Mouse (Mus musculus) MEL-GATA-1-ER (cell line): ENCODE measurements around the gene Trip11.

ENCODE experiments used
- DNase-seq: peaks from one replicate; pipeline ENCODE4 v3.0.0-alpha.2; 2012; ENCODE audit warnings: low read depth; ENCODE audit errors: extremely low read depth

The Trip11 gene

DNA sequence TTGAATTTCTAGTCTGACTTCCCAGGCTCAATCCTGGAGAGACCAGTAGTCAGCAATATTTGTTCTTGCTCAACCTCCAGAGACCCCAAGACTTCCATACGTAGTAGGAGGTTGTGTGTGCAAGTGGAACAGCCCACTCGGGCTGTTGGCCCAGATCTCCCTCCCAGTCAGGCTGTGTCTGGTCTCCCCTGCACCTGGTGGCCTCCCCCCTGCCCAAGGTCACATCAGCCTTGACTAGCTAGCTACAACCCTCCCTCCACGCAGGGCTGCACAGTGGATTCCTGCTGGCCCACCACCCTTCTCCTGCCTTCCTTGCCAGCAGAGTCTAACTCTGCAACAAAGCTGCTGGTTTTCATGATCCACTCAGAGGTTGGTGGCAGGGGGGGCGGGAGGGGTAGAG is 81.8 kb downstream of the Trip11 start:
- DNase-seq: no peak

DNA sequence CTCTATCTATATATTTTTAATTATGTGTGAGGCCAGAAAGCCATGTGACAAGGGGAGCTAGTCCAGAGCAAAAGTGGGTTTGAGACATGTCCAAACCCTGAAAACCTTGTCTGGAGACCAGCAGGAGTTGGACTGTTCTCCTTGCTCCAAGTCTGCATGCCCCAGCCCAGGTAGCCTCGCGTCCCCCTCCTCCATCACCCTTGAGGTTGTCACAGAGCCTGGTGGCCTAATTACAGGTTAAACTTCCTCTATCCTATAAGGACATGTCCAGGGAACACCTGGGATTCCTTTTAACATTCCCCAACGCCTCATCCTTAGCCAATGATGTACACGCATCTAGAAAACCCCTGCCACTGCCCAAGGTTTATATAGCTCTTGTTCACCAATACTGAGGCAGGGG is 89.9 kb downstream of the Trip11 start:
- no peak for DNase-seq

DNA sequence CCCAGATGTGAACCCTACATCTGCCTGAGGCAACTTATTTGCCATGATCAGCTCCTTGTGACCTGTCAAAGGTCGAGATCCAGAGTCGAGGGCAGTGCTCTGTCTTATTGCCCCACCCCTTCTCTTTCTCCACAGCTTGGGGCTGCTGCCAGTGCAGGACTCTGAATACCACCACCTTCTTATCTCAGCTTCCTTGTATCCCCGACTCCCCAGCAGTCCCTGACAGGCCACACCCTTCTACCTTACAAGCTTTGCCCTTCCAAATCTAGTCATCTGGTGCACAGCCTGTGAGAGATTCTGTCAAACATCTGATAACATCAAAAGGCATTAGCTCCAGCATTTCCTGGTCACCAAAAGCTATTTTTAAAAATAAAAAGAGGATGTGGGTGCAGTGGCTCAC is 91.5 kb downstream of the Trip11 start:
- DNase-seq: no peak

DNA sequence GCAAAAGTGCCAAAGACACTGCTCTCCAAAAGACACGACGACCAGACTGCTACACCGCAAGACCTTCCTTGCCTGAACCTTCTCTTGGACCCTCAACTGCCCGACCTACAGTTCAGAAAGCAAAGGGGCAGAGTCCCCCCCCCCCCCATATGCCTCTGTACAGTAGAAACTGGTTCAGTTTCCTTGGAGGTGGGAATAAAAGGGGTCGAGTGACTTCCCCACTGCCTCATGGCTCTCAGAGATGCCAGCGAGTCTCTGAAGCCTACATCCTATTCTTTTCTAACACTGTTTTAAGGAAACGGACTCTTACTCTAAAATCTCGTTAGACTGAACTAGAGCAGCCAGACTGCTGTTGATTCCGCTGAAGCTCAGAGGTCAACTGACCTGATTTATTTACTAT is 93.5 kb downstream of the Trip11 start:
- DNase-seq: no peak

- DNase-seq: no peak
These were observed 94.3 kb downstream of the Trip11 start, which contains the start of gene Fbln5 for GRCm38 (mm10) chr12:101818608-101819370. TSS of gene Fbln5 (minus strand) at chr12:101819055.

DNA sequence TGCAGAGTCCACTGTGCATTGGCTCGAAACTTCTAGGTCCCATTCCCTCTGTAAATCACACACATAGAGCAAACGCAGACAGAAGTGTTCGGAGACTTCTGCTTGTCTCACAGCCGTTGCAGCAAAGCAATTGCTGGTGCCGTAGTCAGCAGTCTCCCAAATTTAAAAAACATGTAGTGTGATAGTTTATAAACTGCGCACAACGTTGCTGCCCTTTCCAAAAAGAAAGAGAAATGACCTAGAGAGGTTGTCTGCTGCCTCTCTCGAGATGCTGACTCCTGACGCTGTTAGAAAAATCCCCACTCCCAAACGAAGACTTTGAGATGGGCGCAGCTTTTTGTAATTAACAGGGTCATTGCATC is 94.8 kb downstream of the Trip11 start:
- no peak for DNase-seq

GRCm38 (mm10) chr12:101816810-101817209 is 96.3 kb downstream of the Trip11 start:
- no peak for DNase-seq

DNA sequence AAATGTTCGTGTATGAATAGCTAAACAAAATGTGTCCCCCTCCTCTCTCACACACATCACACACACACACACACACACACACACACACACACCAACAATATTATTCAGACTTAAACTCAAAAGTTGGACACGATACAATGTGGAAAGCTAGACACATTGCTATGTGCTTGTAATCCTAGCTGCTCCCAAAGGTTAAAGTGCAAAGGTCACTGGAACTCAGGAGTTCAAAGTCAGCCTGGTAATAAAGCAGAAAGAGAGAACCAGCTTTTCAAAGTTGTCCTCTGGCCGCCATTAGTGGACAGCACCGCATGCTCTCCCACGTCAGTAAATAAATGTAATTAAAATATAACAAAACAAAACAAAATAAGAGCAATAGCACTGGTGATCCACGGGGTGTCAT is 97.3 kb downstream of the Trip11 start:
- DNase-seq: no peak

GRCm38 (mm10) chr12:101814423-101814822 is 98.6 kb downstream of the Trip11 start:
- no peak for DNase-seq

GRCm38 (mm10) chr12:101811181-101811580 is 101.9 kb downstream of the Trip11 start:
- no peak for DNase-seq

DNA sequence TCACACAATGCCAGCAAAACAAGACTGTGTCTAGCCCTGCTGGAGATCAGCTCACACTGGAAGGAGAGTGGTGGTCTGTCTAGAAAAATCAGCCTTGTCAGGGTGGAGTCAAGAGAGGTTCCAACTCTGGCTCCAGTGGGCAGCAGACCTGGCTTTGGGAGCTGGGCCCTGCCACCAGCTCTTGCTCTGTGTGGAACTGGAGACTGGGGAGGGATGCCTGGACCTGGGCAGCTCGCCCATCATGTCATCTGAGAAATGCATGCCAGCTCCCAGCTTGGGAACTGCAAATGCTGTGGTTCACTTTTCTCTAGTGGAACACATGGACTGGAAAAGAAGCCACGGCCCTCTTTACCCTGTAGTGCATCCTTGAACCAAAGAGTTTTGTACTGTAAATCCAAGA is 102.6 kb downstream of the Trip11 start:
- no peak for DNase-seq

DNA sequence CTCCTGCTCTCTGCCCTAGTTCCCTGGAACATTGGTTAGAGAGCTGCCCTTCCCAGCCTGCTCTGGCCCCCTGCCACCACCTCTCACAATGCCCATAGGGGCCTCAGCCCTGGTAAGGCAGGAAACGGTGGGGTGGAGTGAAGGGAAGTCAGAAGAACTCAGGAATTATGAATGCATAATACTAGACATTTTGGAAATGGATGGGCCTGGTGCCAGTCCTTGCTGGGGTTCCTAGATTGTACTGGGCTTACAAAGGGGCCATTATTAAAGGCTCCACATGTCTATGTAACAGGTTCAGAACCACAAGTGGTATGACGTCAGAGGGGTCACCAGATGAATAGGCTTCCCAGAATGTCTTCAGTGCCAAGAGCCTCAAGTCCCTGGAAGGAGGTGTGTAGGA is 105.7 kb downstream of the Trip11 start:
- DNase-seq: no peak

DNA sequence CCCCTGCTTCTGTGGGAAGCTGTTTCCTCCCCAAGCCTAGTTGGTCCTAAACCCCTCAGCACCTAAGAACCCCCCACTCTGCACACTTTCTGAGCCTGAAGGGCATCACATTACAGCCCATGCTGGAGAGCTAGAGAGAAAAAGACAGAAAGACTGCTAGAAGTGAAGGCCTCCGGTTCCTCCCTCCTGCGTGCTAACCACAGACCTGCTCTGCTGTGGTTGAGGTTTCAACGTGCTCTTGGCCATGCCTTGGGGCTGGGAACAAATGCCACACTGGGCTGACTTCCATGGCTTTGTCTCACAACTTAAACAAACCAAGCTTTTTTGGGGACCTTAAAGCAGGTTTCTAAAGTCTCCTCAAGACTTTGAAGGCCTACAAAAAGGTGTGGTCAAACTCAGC is 110.6 kb downstream of the Trip11 start:
- DNase-seq: no peak

GRCm38 (mm10) chr12:101801744-101802143 is 111.3 kb downstream of the Trip11 start:
- no peak for DNase-seq

DNA sequence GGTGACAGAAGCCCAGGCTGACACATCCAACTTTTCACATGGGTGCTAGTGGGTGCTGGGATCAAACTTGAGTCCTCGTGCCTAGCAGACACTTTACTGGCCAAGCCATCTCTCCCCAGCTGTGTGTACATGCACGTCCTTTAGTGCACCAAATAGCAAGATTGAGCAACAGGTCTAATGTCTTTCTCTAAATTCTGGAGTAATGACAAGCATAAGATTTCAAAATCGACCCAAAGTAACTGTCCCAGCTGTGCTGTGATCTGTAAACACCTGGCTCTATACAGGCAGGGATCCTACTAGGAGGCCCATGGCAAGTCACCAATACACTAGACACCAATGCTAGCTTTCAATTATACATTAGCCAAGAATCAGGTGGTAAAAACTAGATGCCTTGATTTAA is 112.0 kb downstream of the Trip11 start:
- DNase-seq: no peak

GRCm38 (mm10) chr12:101798189-101798922 is 114.7 kb downstream of the Trip11 start:
- DNase-seq: no peak

- DNase-seq: no peak
These were observed 118.6 kb downstream of the Trip11 start for GRCm38 (mm10) chr12:101794458-101794857.

DNA sequence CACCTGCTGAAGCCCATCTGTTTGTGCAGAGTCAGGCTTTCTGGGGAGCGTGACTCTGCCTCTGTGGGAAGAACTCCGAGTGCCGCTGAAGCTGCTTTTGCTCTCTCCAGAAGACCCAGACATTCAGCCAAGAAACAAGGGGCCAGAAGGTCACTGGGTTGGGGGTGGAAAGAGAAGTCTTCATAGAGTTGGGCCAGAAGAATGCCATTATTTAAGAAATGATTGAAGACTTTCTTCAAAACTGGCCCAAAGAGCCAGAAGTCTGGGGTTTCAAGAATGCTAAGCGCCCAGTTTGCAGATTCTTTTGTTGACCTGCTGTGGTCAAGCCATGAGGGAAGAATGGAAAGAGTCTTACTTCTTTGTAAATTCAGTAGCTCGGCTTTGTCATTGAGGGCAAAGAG is 119.8 kb downstream of the Trip11 start:
- no peak for DNase-seq

GRCm38 (mm10) chr12:101792684-101793083 is 120.4 kb downstream of the Trip11 start:
- no peak for DNase-seq

DNA sequence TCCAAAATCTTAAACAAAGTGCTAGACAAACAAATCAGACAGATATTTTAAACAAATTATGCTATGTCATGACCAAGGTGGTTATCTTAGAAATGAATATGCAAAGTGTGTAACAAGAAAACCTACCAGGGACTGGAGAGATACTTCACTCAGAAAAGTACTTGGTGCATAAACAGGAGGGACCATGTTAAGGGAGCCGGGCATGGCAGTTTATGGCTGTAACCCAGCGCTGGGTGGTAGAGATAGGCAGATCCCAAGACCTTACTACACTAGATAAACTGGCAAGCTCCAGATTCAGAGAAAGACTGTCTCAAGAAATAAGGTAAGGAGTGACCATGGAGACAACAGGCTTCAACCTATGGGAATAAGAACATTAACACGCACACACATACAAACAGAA is 123.3 kb downstream of the Trip11 start:
- no peak for DNase-seq

GRCm38 (mm10) chr12:101789250-101789649 is 123.8 kb downstream of the Trip11 start:
- DNase-seq: no peak
